Mouse (Mus musculus): ENCODE measurements around the gene Clk3. TPM values are rescaled to one million over a fixed set of nuclear protein-coding genes. Genes with fewer than 3 reads are reported as not detected.
"Not testable (repeated sequence)": the region's sequence is repeated elsewhere in the genome, so short reads cannot be mapped to it uniquely, and the experiment has no call there.

Gene Clk3
- total and polyA plus RNA-seq, 2 experiments from 2014 or later: 27.5 to 31.9 TPM

DNA sequence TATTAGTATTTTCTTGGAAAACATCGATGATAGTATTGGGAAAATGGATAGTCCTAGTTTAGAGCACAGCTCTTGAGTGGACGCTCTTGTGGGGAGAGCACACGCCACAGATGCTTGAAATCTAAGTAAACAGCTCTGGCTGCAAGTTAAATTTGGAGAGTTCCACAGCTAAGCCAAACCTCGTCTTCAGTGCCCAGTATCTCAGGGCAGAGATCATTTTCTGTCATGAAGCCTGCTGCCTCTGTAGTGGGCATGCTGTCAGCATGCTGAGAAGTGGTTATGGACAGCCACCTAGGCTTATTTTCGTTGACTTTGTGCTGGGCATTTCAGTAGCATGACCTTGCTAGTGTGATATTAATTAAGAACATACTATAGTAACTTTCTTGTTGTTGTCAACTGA lies 41.9 kb downstream of the Clk3 start:
- Histone ChIP-seq H3K9ac (replicated peaks; ENCODE audit: low read depth, low read length) (no peak overlapping the region), H3K9me3 (replicated peaks; ENCODE audit: control insufficient read depth, low read length) (no peaks in the 10 kb centered on the region), H3K4me2 (ENCODE audit: low read depth, low read length) (no peak overlapping the region), H3K27ac (ENCODE audit: low read depth) (peak overlapping the region; percentile 12; the same call in 1 of the 2 replicates), H3K27me3 (ENCODE audit: control insufficient read depth, insufficient read depth, low read length) (no peaks in the 10 kb centered on the region), H3K4me1 (ENCODE audit: control insufficient read depth, insufficient read depth) (peaks cover 19% of the 10 kb centered on the region), H3K36me3 (replicated peaks; ENCODE audit: control insufficient read depth, insufficient read depth, low read length) (peaks cover 39% of the 10 kb centered on the region), H3K4me3 (ENCODE audit: low read depth, low read length) (no peak overlapping the region)
- WGBS: 65% methylated on average over 5 of the region's 5 CpGs
- TF ChIP-seq EP300 (IDR thresholded peaks at IDR 0.05; ENCODE audit: low read depth) (no peak), CTCF (IDR thresholded peaks at IDR 0.05; ENCODE audit: low read depth) (no peak)
- ATAC-seq (ENCODE audit: insufficient read depth, low read depth) (no peak), DNase-seq (ENCODE audit: low spot score) (no peak)

DNA sequence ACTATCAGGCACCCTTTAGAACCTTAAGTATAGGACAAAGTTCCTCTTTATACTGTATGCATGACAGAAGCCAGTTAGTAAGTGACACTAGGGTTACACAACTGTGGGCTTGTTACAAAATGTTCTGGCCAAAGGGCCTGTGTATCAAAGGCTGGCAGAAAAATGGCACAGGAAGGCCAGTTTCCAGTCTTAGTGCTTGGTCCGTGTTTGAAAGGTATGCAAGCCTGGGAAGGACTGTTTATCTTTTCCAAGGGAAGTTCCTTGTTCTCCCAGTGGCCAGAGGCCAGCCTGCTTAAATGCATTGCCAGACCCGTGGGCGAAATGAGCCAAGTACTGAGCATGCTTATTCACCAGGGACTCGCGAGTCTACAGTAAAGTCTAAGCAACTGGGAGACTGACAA lies 42.3 kb downstream of the Clk3 start:
- WGBS: 27% methylated on average over 5 of the region's 5 CpGs
- ATAC-seq (ENCODE audit: insufficient read depth, low read depth): peak; percentile 68
- H3K27ac ChIP-seq (ENCODE audit: low read depth): peak overlapping the region; percentile 12; the same call in 1 of the 2 replicates
- peaks cover 42% of the 10 kb centered on the region for H3K36me3 ChIP-seq (replicated peaks; ENCODE audit: control insufficient read depth, insufficient read depth, low read length)
- H3K9me3 ChIP-seq (replicated peaks; ENCODE audit: control insufficient read depth, low read length): no peaks in the 10 kb centered on the region
- H3K27me3 ChIP-seq (ENCODE audit: control insufficient read depth, insufficient read depth, low read length): no peaks in the 10 kb centered on the region
- no peak overlapping the region for H3K9ac ChIP-seq (replicated peaks; ENCODE audit: low read depth, low read length)
- TF ChIP-seq EP300 (IDR thresholded peaks at IDR 0.05; ENCODE audit: low read depth) (peak; percentile 57; the same call in 1 of the 2 replicates), CTCF (IDR thresholded peaks at IDR 0.05; ENCODE audit: low read depth) (no peak)
- H3K4me3 ChIP-seq (ENCODE audit: low read depth, low read length): no peak overlapping the region
- H3K4me1 ChIP-seq (ENCODE audit: control insufficient read depth, insufficient read depth): peaks cover 19% of the 10 kb centered on the region
- no peak overlapping the region for H3K4me2 ChIP-seq (ENCODE audit: low read depth, low read length)
- DNase-seq (ENCODE audit: low spot score): peak; percentile 35

DNA sequence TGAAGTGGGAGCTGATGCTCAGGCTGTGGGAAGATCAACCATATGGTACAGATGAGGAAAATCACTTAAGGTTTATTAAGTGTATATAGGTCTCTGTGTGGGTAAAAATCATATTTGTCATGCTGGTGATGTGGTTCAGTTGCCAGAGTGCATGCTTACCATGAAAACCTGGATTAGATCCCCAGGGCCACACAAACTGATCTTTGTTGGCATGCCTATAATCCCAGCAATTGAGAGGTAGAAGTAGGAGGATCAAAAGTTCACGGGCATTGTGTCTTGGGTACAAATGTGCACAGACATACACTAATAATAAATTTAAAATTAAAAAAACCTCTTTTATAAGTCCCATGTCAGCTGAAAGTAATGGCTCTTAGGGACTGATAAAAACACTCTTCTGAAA lies 43.3 kb downstream of the Clk3 start:
- Histone ChIP-seq H3K4me3 (ENCODE audit: low read depth, low read length) (no peak overlapping the region), H3K4me2 (ENCODE audit: low read depth, low read length) (no peak overlapping the region), H3K4me1 (ENCODE audit: control insufficient read depth, insufficient read depth) (peaks cover 19% of the 10 kb centered on the region), H3K9me3 (replicated peaks; ENCODE audit: control insufficient read depth, low read length) (no peaks in the 10 kb centered on the region), H3K27ac (ENCODE audit: low read depth) (peak overlapping the region; percentile 12; the same call in 1 of the 2 replicates), H3K9ac (replicated peaks; ENCODE audit: low read depth, low read length) (no peak overlapping the region), H3K27me3 (ENCODE audit: control insufficient read depth, insufficient read depth, low read length) (no peaks in the 10 kb centered on the region), H3K36me3 (replicated peaks; ENCODE audit: control insufficient read depth, insufficient read depth, low read length) (peaks cover 42% of the 10 kb centered on the region)
- DNase-seq (ENCODE audit: low spot score) (no peak), ATAC-seq (ENCODE audit: insufficient read depth, low read depth) (no peak)
- TF ChIP-seq EP300 (IDR thresholded peaks at IDR 0.05; ENCODE audit: low read depth): no peak
- no peak for TF ChIP-seq CTCF (IDR thresholded peaks at IDR 0.05; ENCODE audit: low read depth)
- 74% methylated on average over 1 of the region's 1 CpGs for WGBS

DNA sequence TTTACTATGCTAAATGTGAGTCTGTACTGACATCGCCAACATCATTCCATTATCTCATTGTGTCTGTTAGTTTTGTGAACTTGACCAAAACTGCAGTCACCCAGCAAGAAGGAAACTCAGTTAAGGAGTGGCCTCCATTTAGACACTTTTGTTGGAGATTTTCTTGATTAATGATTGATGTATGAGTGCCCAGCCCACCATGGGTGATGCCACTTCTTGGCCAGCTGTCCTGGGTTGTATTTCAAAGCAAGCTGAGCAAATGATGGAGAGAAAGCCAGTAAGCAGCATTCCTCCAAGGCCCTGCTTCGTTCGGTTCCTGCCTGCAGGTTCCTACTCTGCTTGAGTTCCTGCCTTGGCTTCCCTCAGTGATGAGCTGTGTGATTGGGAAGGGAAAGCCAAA lies 44.9 kb downstream of the Clk3 start:
- Histone ChIP-seq H3K9ac (replicated peaks; ENCODE audit: low read depth, low read length) (no peak overlapping the region), H3K9me3 (replicated peaks; ENCODE audit: control insufficient read depth, low read length) (no peaks in the 10 kb centered on the region)
- 81% methylated on average over 3 of the region's 3 CpGs for WGBS

DNA sequence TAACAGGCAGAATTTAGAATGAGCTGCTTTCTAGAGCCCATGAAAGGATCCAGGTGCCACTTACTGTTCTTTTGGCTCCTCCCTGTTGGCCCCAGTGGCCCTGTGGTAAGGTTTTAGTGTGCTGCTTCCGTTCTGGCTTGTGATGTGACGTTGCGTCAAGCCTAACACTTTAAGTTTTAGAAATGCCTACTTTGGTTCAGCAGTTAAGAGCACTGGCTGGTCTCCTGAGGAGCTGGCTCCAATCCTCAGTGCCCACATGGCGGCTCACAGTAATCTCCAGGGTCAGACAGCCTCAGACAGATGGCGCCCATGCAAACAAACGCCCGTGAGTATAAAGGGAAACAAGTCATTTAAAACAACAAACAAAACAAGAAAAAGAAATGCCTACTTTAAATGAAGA lies 47.3 kb downstream of the Clk3 start:
- 91% methylated on average over 7 of the region's 7 CpGs for WGBS
- DNase-seq (ENCODE audit: low spot score): no peak
- Histone ChIP-seq H3K27ac (ENCODE audit: low read depth) (no peak overlapping the region), H3K36me3 (replicated peaks; ENCODE audit: control insufficient read depth, insufficient read depth, low read length) (peaks cover 59% of the 10 kb centered on the region), H3K9me3 (replicated peaks; ENCODE audit: control insufficient read depth, low read length) (no peaks in the 10 kb centered on the region), H3K4me2 (ENCODE audit: low read depth, low read length) (no peak overlapping the region), H3K27me3 (ENCODE audit: control insufficient read depth, insufficient read depth, low read length) (no peaks in the 10 kb centered on the region), H3K4me1 (ENCODE audit: control insufficient read depth, insufficient read depth) (peaks cover 8% of the 10 kb centered on the region), H3K4me3 (ENCODE audit: low read depth, low read length) (no peak overlapping the region), H3K9ac (replicated peaks; ENCODE audit: low read depth, low read length) (no peak overlapping the region)
- ATAC-seq (ENCODE audit: insufficient read depth, low read depth): no peak
- TF ChIP-seq CTCF (IDR thresholded peaks at IDR 0.05; ENCODE audit: low read depth): no peak
- TF ChIP-seq EP300 (IDR thresholded peaks at IDR 0.05; ENCODE audit: low read depth): no peak

More for the DNA sequence above, 44.9 kb downstream of the Clk3 start:
- Histone ChIP-seq H3K4me1 (ENCODE audit: control insufficient read depth, insufficient read depth) (peaks cover 19% of the 10 kb centered on the region), H3K27ac (ENCODE audit: low read depth) (no peak overlapping the region), H3K4me3 (ENCODE audit: low read depth, low read length) (no peak overlapping the region), H3K36me3 (replicated peaks; ENCODE audit: control insufficient read depth, insufficient read depth, low read length) (peaks cover 46% of the 10 kb centered on the region), H3K27me3 (ENCODE audit: control insufficient read depth, insufficient read depth, low read length) (no peaks in the 10 kb centered on the region), H3K4me2 (ENCODE audit: low read depth, low read length) (no peak overlapping the region)
- TF ChIP-seq CTCF (IDR thresholded peaks at IDR 0.05; ENCODE audit: low read depth) (no peak), EP300 (IDR thresholded peaks at IDR 0.05; ENCODE audit: low read depth) (no peak)
- ATAC-seq (ENCODE audit: insufficient read depth, low read depth) (no peak), DNase-seq (ENCODE audit: low spot score) (no peak)

DNA sequence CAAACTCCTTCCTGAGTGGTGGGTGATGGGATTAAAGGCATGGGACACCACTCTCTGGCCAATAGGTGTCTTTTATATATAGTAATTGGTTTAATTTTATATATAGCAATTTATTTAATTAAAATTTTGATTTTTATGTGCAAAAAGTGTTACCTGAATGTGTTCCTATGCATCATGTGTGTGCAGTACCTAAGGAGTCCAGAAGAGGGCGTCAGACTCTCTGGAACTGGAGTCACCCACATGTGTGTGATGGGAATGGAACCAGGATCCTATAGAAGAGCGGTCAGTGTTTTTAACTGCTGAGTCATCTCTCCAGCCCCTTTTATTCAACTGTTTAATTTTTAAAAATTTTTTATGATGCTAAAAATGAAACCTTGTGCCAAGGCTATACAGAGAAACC lies 53.5 kb downstream of the Clk3 start:
- no peak overlapping the region for H3K4me3 ChIP-seq (ENCODE audit: low read depth, low read length)
- no peak overlapping the region for H3K27ac ChIP-seq (ENCODE audit: low read depth)
- no peak overlapping the region for H3K4me2 ChIP-seq (ENCODE audit: low read depth, low read length)
- peaks cover 48% of the 10 kb centered on the region for H3K36me3 ChIP-seq (replicated peaks; ENCODE audit: control insufficient read depth, insufficient read depth, low read length)
- peaks cover 4% of the 10 kb centered on the region; the same call in 1 of the 2 replicates for H3K9me3 ChIP-seq (replicated peaks; ENCODE audit: control insufficient read depth, low read length)
- H3K9ac ChIP-seq (replicated peaks; ENCODE audit: low read depth, low read length): no peak overlapping the region
- DNase-seq (ENCODE audit: low spot score) (no peak), ATAC-seq (ENCODE audit: insufficient read depth, low read depth) (no peak)
- no peaks in the 10 kb centered on the region for H3K27me3 ChIP-seq (ENCODE audit: control insufficient read depth, insufficient read depth, low read length)
- peaks cover 4% of the 10 kb centered on the region for H3K4me1 ChIP-seq (ENCODE audit: control insufficient read depth, insufficient read depth)
- 71% methylated on average over 2 of the region's 2 CpGs for WGBS
- TF ChIP-seq CTCF (IDR thresholded peaks at IDR 0.05; ENCODE audit: low read depth) (no peak), EP300 (IDR thresholded peaks at IDR 0.05; ENCODE audit: low read depth) (no peak)

DNA sequence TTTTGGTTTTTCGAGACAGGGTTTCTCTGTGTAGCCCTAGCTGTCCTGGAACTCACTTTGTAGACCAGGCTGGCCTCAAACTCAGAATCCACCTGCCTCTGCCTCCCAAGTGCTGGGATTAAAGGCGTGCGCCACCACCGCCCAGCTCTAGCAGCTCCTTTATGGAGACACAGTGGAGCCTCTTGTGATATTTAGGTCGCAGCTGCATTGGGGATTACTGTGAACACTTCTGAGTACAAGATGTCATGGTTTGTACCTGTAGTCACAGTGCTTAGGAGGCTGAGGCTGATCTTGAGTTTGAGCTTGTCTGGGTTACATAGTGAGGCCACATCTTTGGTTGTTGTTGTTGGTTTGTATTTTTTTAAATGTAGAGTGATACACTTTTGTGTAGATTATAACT lies 55.4 kb downstream of the Clk3 start:
- not testable (repeated sequence) for H3K27me3 ChIP-seq (ENCODE audit: control insufficient read depth, insufficient read depth, low read length); H3K9me3 ChIP-seq (replicated peaks; ENCODE audit: control insufficient read depth, low read length); H3K27ac ChIP-seq (ENCODE audit: low read depth); H3K4me3 ChIP-seq (ENCODE audit: low read depth, low read length); H3K9ac ChIP-seq (replicated peaks; ENCODE audit: low read depth, low read length); DNase-seq (ENCODE audit: low spot score); H3K4me2 ChIP-seq (ENCODE audit: low read depth, low read length); H3K4me1 ChIP-seq (ENCODE audit: control insufficient read depth, insufficient read depth); ATAC-seq (ENCODE audit: insufficient read depth, low read depth)
- WGBS: 93% methylated on average over 5 of the region's 5 CpGs
- peaks cover 28% of the 10 kb centered on the region for H3K36me3 ChIP-seq (replicated peaks; ENCODE audit: control insufficient read depth, insufficient read depth, low read length)

Measured in heart, postnatal 0 days (tissue).